Comparison of ENCODE assay signal across 13 mouse cellular contexts in genomic region chr3:139042433-139042854, GRCm38 (mm10). TPM values are rescaled to one million over a fixed set of nuclear protein-coding genes. Genes with fewer than 3 reads are reported as not detected.
DNase-seq lines count a peak whose midpoint lies in the region; ATAC-seq and TF ChIP-seq lines count a peak whose summit lies in the region.
"Had no signal": no experiment of that assay in that cellular context is flagged by ENCODE, and none has a peak within 500 bp of the region (broad histone marks: within the 10 kb centered on the region; RNA-seq: fewer than 3 reads in every experiment).

No protein-coding gene starts in this region.

- in situ Hi-C loops in CH12.LX (cut with MboI; ENCODE audit: low pct_ligation_motif_present, low pct_unique_long_range_greater_than_20kb, low sequenced_read_pairs) = no loop called here

- DNase-seq in kidney, postnatal 36 days = peak; percentile 6 to 11
- DNase-seq in kidney, postnatal 10 days = no peak
- peak; percentile 89 for DNase-seq in CH12.LX (ENCODE audit: extremely low read depth)
- peak; percentile 90 for DNase-seq in induced T-regulatory cell, adult 2 months (ENCODE audit: low read depth)
- peak; percentile 67 to 79 for DNase-seq in natural killer cell, adult 2 months (ENCODE audit: low spot score in 2 of 2)
- DNase-seq in frontal cortex, postnatal 14 days (ENCODE audit: low spot score in 2 of 2) = no peak
- DNase-seq in adrenal gland, adult 2 months = no peak
- DNase-seq: cerebellum, adult 9-10 months had no signal

- H3K9me3 ChIP-seq in CH12.LX (replicated peaks; ENCODE audit: low read length) = peaks cover 3% of the 10 kb centered on the region
- H3K9me3 ChIP-seq: limb, embryonic 15.5 days had no signal

- H3K4me2 ChIP-seq in CH12.LX (ENCODE audit: insufficient read depth, low read depth, poor library complexity, severe bottlenecking) = peak overlapping the region; percentile 89
- H3K4me2 ChIP-seq: limb, embryonic 15.5 days; neural tube, embryonic 12.5 days had no signal

- dilution Hi-C loops in CH12.LX (cut with MboI; ENCODE audit: extremely low pct_ligation_motif_present, extremely low pct_unique_long_range_greater_than_20kb, low sequenced_read_pairs) = no loop called here

- H3K27me3 ChIP-seq in CH12.LX (replicated peaks) = no peaks in the 10 kb centered on the region
- H3K27me3 ChIP-seq: limb, embryonic 15.5 days; neural tube, embryonic 12.5 days had no signal

- no peak for TF ChIP-seq CTCF in CH12.LX (conservative IDR thresholded peaks at IDR 0.05 in 1 of 2, IDR thresholded peaks at IDR 0.05 in 1 of 2; ENCODE audit: low read depth in 2 of 2, low read length in 2 of 2)

- no peak overlapping the region for H3K9ac ChIP-seq in CH12.LX (ENCODE audit: insufficient read depth, low read depth)
- H3K9ac ChIP-seq: limb, embryonic 15.5 days; neural tube, embryonic 12.5 days had no signal

- no peaks in the 10 kb centered on the region for H3K79me2 ChIP-seq in CH12.LX (replicated peaks; ENCODE audit: control insufficient read depth, extremely low read depth, insufficient read depth, poor library complexity, severe bottlenecking)

- H3K36me3 ChIP-seq in CH12.LX (replicated peaks in 1 of 2; ENCODE audit: control insufficient read depth in 1 of 2, insufficient read depth in 1 of 2, low read length in 1 of 2) = peaks cover 0 to 16% of the 10 kb centered on the region in 2 experiments

- peak overlapping the region in 1 of 3 experiments; percentile 19 for H3K4me3 ChIP-seq in CH12.LX (replicated peaks in 1 of 3; ENCODE audit: low read depth in 2 of 3, low read length in 2 of 3, poor library complexity in 1 of 3)
- H3K4me3 ChIP-seq: forebrain, embryonic 10.5 days; limb, embryonic 15.5 days; neural tube, embryonic 12.5 days had no signal

- peak overlapping the region; percentile 61; the same call in 1 of the 2 replicates for H3K27ac ChIP-seq in CH12.LX (ENCODE audit: insufficient read depth, low read depth)
- H3K27ac ChIP-seq: forebrain, embryonic 10.5 days; limb, embryonic 15.5 days; neural tube, embryonic 12.5 days had no signal

- no peak; the same call in 1 of the 2 replicates for TF ChIP-seq POLR2A in CH12.LX (IDR thresholded peaks at IDR 0.05; ENCODE audit: low read depth, low read length)

- peak; percentile 11 for TF ChIP-seq RAD21 in CH12.LX (IDR thresholded peaks at IDR 0.05; ENCODE audit: low read depth, low read length)

- H3K4me1 ChIP-seq in CH12.LX (ENCODE audit: control insufficient read depth in 1 of 2, insufficient read depth in 2 of 2) = peaks cover 8 to 26% of the 10 kb centered on the region in 2 experiments
- H3K4me1 ChIP-seq: forebrain, embryonic 10.5 days; limb, embryonic 15.5 days; neural tube, embryonic 12.5 days had no signal

- peak; percentile 96 for TF ChIP-seq EP300 in CH12.LX (IDR thresholded peaks at IDR 0.05; ENCODE audit: low read length)

- no peak for ATAC-seq in cerebellum, adult (ENCODE audit: insufficient number of reproducible peaks, low FRiP score, low TSS enrichment)
- ATAC-seq: hindbrain, embryonic 16.5 days had no signal

TF ChIP-seq in CH12.LX, 34 proteins besides CTCF, POLR2A, EP300 and RAD21:
- TF ChIP-seq SMC3 (IDR thresholded peaks at IDR 0.05; ENCODE audit: low read depth, low read length) (no peak), ZKSCAN1 (IDR thresholded peaks at IDR 0.05; ENCODE audit: borderline replicate concordance, low read depth, low read length) (no peak), USF1 (IDR thresholded peaks at IDR 0.05; ENCODE audit: low read depth, low read length) (no peak), NRF1 (IDR thresholded peaks at IDR 0.05; ENCODE audit: low read depth, low read length) (no peak), CHD2 (IDR thresholded peaks at IDR 0.05; ENCODE audit: low read length) (0 out of 2 replicates have a peak, but pooled peaks have one; percentile 23), NELFE (IDR thresholded peaks at IDR 0.05; ENCODE audit: low read depth, low read length) (no peak), GABPA (IDR thresholded peaks at IDR 0.05; ENCODE audit: insufficient replicate concordance, low read depth, low read length) (no peak), MYC (IDR thresholded peaks at IDR 0.05; ENCODE audit: low read depth, low read length) (peak; percentile 51; the same call in 1 of the 2 replicates), IRF4 (IDR thresholded peaks at IDR 0.05; ENCODE audit: low read depth, low read length) (peak; percentile 92), E2F4 (IDR thresholded peaks at IDR 0.05; ENCODE audit: insufficient replicate concordance, low read depth, low read length) (no peak), JUND (conservative IDR thresholded peaks at IDR 0.05; ENCODE audit: low read depth, low read length) (peak; percentile 81), USF2 (conservative IDR thresholded peaks at IDR 0.05; ENCODE audit: low read depth, low read length) (no peak), ELF1 (IDR thresholded peaks at IDR 0.05; ENCODE audit: low read depth, low read length) (no peak; the same call in 1 of the 2 replicates), SIN3A (IDR thresholded peaks at IDR 0.05; ENCODE audit: low read length) (peak; percentile 75), TCF12 (IDR thresholded peaks at IDR 0.05; ENCODE audit: low read depth, low read length) (no peak; the same call in 1 of the 2 replicates), MXI1 (IDR thresholded peaks at IDR 0.05; ENCODE audit: low read depth, low read length) (no peak), CHD1 (IDR thresholded peaks at IDR 0.05; ENCODE audit: low read depth, low read length) (no peak), KAT2A (IDR thresholded peaks at IDR 0.05; ENCODE audit: insufficient replicate concordance, low read length) (no peak), ZC3H11A (IDR thresholded peaks at IDR 0.05; ENCODE audit: low read depth, low read length) (no peak), PAX5 (IDR thresholded peaks at IDR 0.05; ENCODE audit: low read length) (no peak), MAX (IDR thresholded peaks at IDR 0.05; ENCODE audit: low read length) (0 out of 2 replicates have a peak, but pooled peaks have one; percentile 49), MEF2A (IDR thresholded peaks at IDR 0.05; ENCODE audit: borderline replicate concordance, low read depth, low read length) (peak; percentile 66; the same call in 1 of the 2 replicates), MAZ (IDR thresholded peaks at IDR 0.05; ENCODE audit: low read depth, low read length) (peak; percentile 54; the same call in 1 of the 2 replicates), UBTF (IDR thresholded peaks at IDR 0.05; ENCODE audit: low read depth, low read length) (no peak), ZNF384 (IDR thresholded peaks at IDR 0.05; ENCODE audit: low read depth, low read length) (peak; percentile 86), RCOR1 (conservative IDR thresholded peaks at IDR 0.05; ENCODE audit: low read depth, low read length) (no peak; the same call in 1 of the 2 replicates), TBP (conservative IDR thresholded peaks at IDR 0.05; ENCODE audit: low read depth, low read length) (peak; percentile 80), ZMIZ1 (IDR thresholded peaks at IDR 0.05; ENCODE audit: low read depth, low read length) (no peak), MAFK (IDR thresholded peaks at IDR 0.05; ENCODE audit: insufficient replicate concordance, low read length) (peak; percentile 89), POLR2AphosphoS2 (IDR thresholded peaks at IDR 0.05; ENCODE audit: low read depth, low read length) (no peak), JUN (IDR thresholded peaks at IDR 0.05; ENCODE audit: insufficient read depth, low read depth, low read length) (peak; percentile 80), ETS1 (conservative IDR thresholded peaks at IDR 0.05; ENCODE audit: low read depth, low read length) (peak; percentile 79), BHLHE40 (IDR thresholded peaks at IDR 0.05; ENCODE audit: low read depth, low read length) (peak; percentile 100), HCFC1 (IDR thresholded peaks at IDR 0.05; ENCODE audit: low read depth, low read length) (no peak; the same call in 1 of the 2 replicates)

RNA-seq across cellular contexts. Expression of gene Rap1gds1, which starts 32.6 kb away (rescaled TPM):
- 21.4 and 24.4 TPM in 2 replicates for total RNA-seq in CH12.LX (2012; rRNA removed)
- 23.6 and 26.3 TPM in 2 replicates for total RNA-seq in CH12.LX (2014; rRNA removed)
- polyA plus RNA-seq in CH12.LX (2012; ENCODE audit: insufficient read length, low read depth) = 30.6 and 36.7 TPM in 2 replicates
- total RNA-seq in adrenal gland, adult 2 months (2021) = 10 to 100 TPM; 46.5 to 51.7 TPM
- polyA plus RNA-seq in adrenal gland, adult 2 months (2012; rRNA removed) = 7.7 and 10.0 TPM in 2 replicates

Comparison
In these comparisons a context has a peak if more than half of its experiments do, and no peak if none do; other contexts are left out.
1. DNase-seq: peak in kidney, postnatal 36 days (2 of 2), CH12.LX (single experiment), induced T-regulatory cell, adult 2 months (single experiment) and natural killer cell, adult 2 months (2 of 2); none in kidney, postnatal 10 days (single experiment), frontal cortex, postnatal 14 days (0 of 2) and adrenal gland, adult 2 months (single experiment).